Mouse (Mus musculus) MEL (cell line): ENCODE measurements around the gene Adamts16. TPM values are rescaled to one million over a fixed set of nuclear protein-coding genes. Genes with fewer than 3 reads are reported as not detected.

ENCODE experiments used
- DNase-seq: peaks from one replicate; pipeline ENCODE4 v3.0.0; 2011; ENCODE audit warnings: low read depth, low spot score
- H3K27ac ChIP-seq: 2 replicates; pipeline ENCODE4 v1.5.1; 2012; ENCODE audit warnings: low read depth, mild to moderate bottlenecking, control low read depth, low read length, moderate library complexity; ENCODE audit not compliant: control insufficient read depth
- H3K27me3 ChIP-seq, 2 experiments: fragments of 150-350 bp in 1 of 2; sonication (generic) in 1 of 2; 2 replicates each; pipeline ENCODE4 v1.6.1; 2012; ENCODE audit warnings: low read length in 2 of 2, mild to moderate bottlenecking in 2 of 2, improper control_type of control experiment in 1 of 2, moderate library complexity in 1 of 2; ENCODE audit not compliant: insufficient read depth in 2 of 2, control insufficient read depth in 1 of 2
- H3K36me3 ChIP-seq, 2 experiments: 2 replicates each; pipeline ENCODE4 v1.6.1; 2012 to 2014; ENCODE audit warnings: low read length in 2 of 2, improper control_type of control experiment in 1 of 2, inconsistent platforms in 1 of 2, mild to moderate bottlenecking in 1 of 2; ENCODE audit not compliant: insufficient read depth in 2 of 2, control insufficient read depth in 1 of 2
- H3K4me1 ChIP-seq, 2 experiments: fragments of 150-350 bp in 1 of 2; sonication (generic) in 1 of 2; 2 replicates each; pipeline ENCODE4 v1.6.1; 2012; ENCODE audit warnings: low read length in 2 of 2, improper control_type of control experiment in 1 of 2, mild to moderate bottlenecking in 1 of 2; ENCODE audit not compliant: insufficient read depth in 2 of 2, control insufficient read depth in 1 of 2
- H3K4me3 ChIP-seq, 2 experiments: fragments of 150-350 bp in 1 of 2; sonication (generic) in 1 of 2; 2 replicates each; pipeline ENCODE4 v1.5.1; 2012; ENCODE audit warnings: low read depth in 2 of 2, low read length in 2 of 2, mild to moderate bottlenecking in 2 of 2, moderate library complexity in 2 of 2, control low read depth in 1 of 2, improper control_type of control experiment in 1 of 2; ENCODE audit not compliant: control insufficient read depth in 1 of 2, insufficient read depth in 1 of 2
- H3K79me2 ChIP-seq: 2 replicates; pipeline ENCODE4 v1.6.1; 2012; ENCODE audit warnings: mild to moderate bottlenecking, low read length, moderate library complexity; ENCODE audit not compliant: control insufficient read depth, poor library complexity, insufficient read depth
- H3K9ac ChIP-seq: 2 replicates; pipeline ENCODE4 v1.6.1; 2012; ENCODE audit warnings: low read depth, mild to moderate bottlenecking, control low read depth, low read length, moderate library complexity; ENCODE audit not compliant: control insufficient read depth, poor library complexity, severe bottlenecking
- H3K9me3 ChIP-seq: fragments of 150-350 bp; sonication (generic); replicated peaks from 2 replicates; pipeline ENCODE4 v1.6.1; 2012; ENCODE audit warnings: mild to moderate bottlenecking, low read length, improper control_type of control experiment, moderate library complexity; ENCODE audit not compliant: insufficient read depth
- CHD2 ChIP-seq: IDR thresholded peaks from 2 replicates; pipeline ENCODE4 v1.6.1; 2011; ENCODE audit warnings: low read length, improper control_type of control experiment
- HCFC1 ChIP-seq: IDR thresholded peaks from 2 replicates; pipeline ENCODE4 v1.6.1; 2012; ENCODE audit warnings: low read depth, mild to moderate bottlenecking, inconsistent platforms, low read length, improper control_type of control experiment, moderate library complexity
- MAX ChIP-seq: IDR thresholded peaks from 2 replicates; pipeline ENCODE4 v1.6.1; 2011; ENCODE audit warnings: low read length, improper control_type of control experiment
- MAZ ChIP-seq: IDR thresholded peaks from 2 replicates; pipeline ENCODE4 v1.6.1; 2012; ENCODE audit warnings: low read depth, mild to moderate bottlenecking, inconsistent platforms, low read length, improper control_type of control experiment
- MEF2A ChIP-seq: IDR thresholded peaks from 2 replicates; pipeline ENCODE4 v1.6.1; 2014; ENCODE audit warnings: low read depth, mild to moderate bottlenecking, inconsistent platforms, low read length, improper control_type of control experiment; ENCODE audit not compliant: poor library complexity, insufficient replicate concordance, severe bottlenecking; ENCODE audit errors: extremely low read depth
- MYC ChIP-seq: IDR thresholded peaks from 2 replicates; pipeline ENCODE4 v1.6.1; 2011; ENCODE audit warnings: low read depth, mild to moderate bottlenecking, low read length, improper control_type of control experiment, moderate library complexity
- NELFE ChIP-seq: IDR thresholded peaks from 2 replicates; pipeline ENCODE4 v1.6.1; 2011; ENCODE audit warnings: low read depth, low read length, improper control_type of control experiment
- POLR2A ChIP-seq, 2 experiments: IDR thresholded peaks; 2 replicates each; pipeline ENCODE4 v1.6.1; 2011 to 2012; ENCODE audit warnings: low read length in 2 of 2, mild to moderate bottlenecking in 2 of 2, control low read depth in 1 of 2, improper control_type of control experiment in 1 of 2, low read depth in 1 of 2, moderate library complexity in 1 of 2; ENCODE audit not compliant: control insufficient read depth in 1 of 2, insufficient read depth in 1 of 2, poor library complexity in 1 of 2
- POLR2AphosphoS2 ChIP-seq: IDR thresholded peaks from 2 replicates; pipeline ENCODE4 v1.6.1; 2011; ENCODE audit warnings: low read length, improper control_type of control experiment
- RAD21 ChIP-seq: IDR thresholded peaks from 2 replicates; pipeline ENCODE4 v1.6.1; 2011; ENCODE audit warnings: mild to moderate bottlenecking, low read depth, low read length, improper control_type of control experiment
- RCOR1 ChIP-seq: IDR thresholded peaks from 2 replicates; pipeline ENCODE4 v1.6.1; 2012; ENCODE audit warnings: low read depth, mild to moderate bottlenecking, inconsistent platforms, low read length, improper control_type of control experiment
- SMC3 ChIP-seq: IDR thresholded peaks from 2 replicates; pipeline ENCODE4 v1.6.1; 2011; ENCODE audit warnings: low read depth, low read length, improper control_type of control experiment
- USF1 ChIP-seq: IDR thresholded peaks from 2 replicates; pipeline ENCODE4 v1.6.1; 2014; ENCODE audit warnings: low read depth, mild to moderate bottlenecking, inconsistent platforms, low read length, improper control_type of control experiment, moderate library complexity
- USF2 ChIP-seq, 2 experiments: IDR thresholded peaks; 2 replicates each; pipeline ENCODE4 v1.6.1; 2011 to 2012; ENCODE audit warnings: improper control_type of control experiment in 2 of 2, low read length in 2 of 2, borderline replicate concordance in 1 of 2, inconsistent platforms in 1 of 2, low read depth in 1 of 2, mild to moderate bottlenecking in 1 of 2; ENCODE audit not compliant: insufficient read depth in 1 of 2
- ZKSCAN1 ChIP-seq: IDR thresholded peaks from 2 replicates; pipeline ENCODE4 v1.6.1; 2012; ENCODE audit warnings: low read depth, mild to moderate bottlenecking, inconsistent platforms, low read length, improper control_type of control experiment, moderate library complexity
- ZNF384 ChIP-seq: IDR thresholded peaks from 2 replicates; pipeline ENCODE4 v1.6.1; 2012; ENCODE audit warnings: low read depth, mild to moderate bottlenecking, inconsistent platforms, low read length, improper control_type of control experiment
- polyA plus RNA-seq, 2 experiments: library from polyadenylated mRNA; stranded (reverse) in 1 of 2; unstranded in 1 of 2; fragments of >175 nt in 1 of 2; fragments of >200 nt in 1 of 2; gene quantifications; 2 replicates each; pipeline versions ENCODE4 v1.2.1 to v1.2.4; 2012; ENCODE audit warnings: low replicate concordance in 2 of 2, low read depth in 1 of 2; ENCODE audit not compliant: insufficient read length in 2 of 2, insufficient read depth in 1 of 2, missing spikeins in 1 of 2
- total RNA-seq: library from RNA; depleted of rRNA; stranded (reverse); fragments of 300-350 nt; gene quantifications from 2 replicates; pipeline ENCODE4 v1.2.3, GENCODE M21; 2012

Gene Adamts16
- total and polyA plus RNA-seq, 3 experiments, result not detected

DNA sequence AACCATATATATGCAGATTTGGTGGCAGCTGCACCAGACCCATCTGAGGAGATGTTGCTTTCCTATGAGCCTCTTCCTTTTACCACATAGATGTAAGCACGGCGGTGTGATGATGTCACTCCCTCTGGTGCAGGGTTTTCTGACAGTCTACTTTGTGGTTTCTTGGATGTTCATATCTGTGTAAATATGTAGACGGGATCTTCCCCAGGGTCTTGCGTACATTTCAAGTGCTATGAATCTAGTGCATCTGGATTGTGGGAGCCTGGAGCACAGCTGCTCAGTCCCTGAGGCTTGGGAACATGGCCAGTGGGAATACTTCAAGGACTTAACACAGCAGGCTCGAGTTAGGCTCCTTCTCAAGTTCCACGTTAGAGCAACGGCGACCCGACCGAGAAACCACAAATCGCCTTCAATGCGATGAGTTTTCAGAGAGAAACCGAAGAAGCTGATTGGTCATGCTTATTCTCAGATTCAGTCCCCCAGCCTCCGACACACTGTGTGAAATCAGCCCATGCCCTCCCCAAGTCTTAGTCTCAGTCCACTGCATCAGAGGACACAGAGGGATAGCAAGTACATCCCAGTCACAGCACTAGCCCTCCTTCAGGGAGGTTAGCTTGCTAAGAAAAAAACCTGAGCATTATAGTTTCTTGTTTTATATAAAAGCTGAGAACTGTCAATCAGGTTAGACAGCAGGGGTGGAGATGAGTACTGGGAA is 95.2 kb downstream of the Adamts16 start:
- Histone ChIP-seq H3K27me3 (no peaks in the 10 kb centered on the region), H3K4me1 (no peaks in the 10 kb centered on the region), H3K79me2 (no peaks in the 10 kb centered on the region), H3K4me3 (no peak overlapping the region), H3K9ac (no peak overlapping the region)
- DNase-seq, result no peak
- TF ChIP-seq USF1 (no peak), MAZ (no peak), USF2 (IDR thresholded peaks at IDR 0.05; ENCODE audit: borderline replicate concordance in 1 of 2, insufficient read depth in 1 of 2, low read depth in 1 of 2, low read length in 2 of 2) (no peak), CHD2 (no peak), MAX (no peak), POLR2AphosphoS2 (no peak), POLR2A (IDR thresholded peaks at IDR 0.05; ENCODE audit: control insufficient read depth in 1 of 2, insufficient read depth in 1 of 2, low read depth in 1 of 2, low read length in 2 of 2, poor library complexity in 1 of 2) (no peak), HCFC1 (no peak), MYC (no peak), ZNF384 (no peak), MEF2A (no peak), SMC3 (no peak), ZKSCAN1 (no peak), RCOR1 (no peak)
- TF ChIP-seq, all 39 proteins: peak for 0
- Histone ChIP-seq H3K36me3 (no peaks in the 10 kb centered on the region), H3K9me3 (no peaks in the 10 kb centered on the region), H3K27ac (no peak overlapping the region)

GRCm38 (mm10) chr13:70744416-70745038 is 97.1 kb downstream of the Adamts16 start:
- H3K9me3 ChIP-seq, result no peaks in the 10 kb centered on the region
- DNase-seq, result no peak

More at GRCm38 (mm10) chr13:70744416-70745038, 97.1 kb downstream of the Adamts16 start:
- no peak for TF ChIP-seq RAD21
- TF ChIP-seq SMC3, result no peak
- TF ChIP-seq HCFC1, result no peak
- TF ChIP-seq NELFE, result no peak
- Histone ChIP-seq H3K4me1 (no peaks in the 10 kb centered on the region), H3K27me3 (no peaks in the 10 kb centered on the region), H3K9ac (no peak overlapping the region), H3K36me3 (no peaks in the 10 kb centered on the region), H3K4me3 (no peak overlapping the region), H3K27ac (no peak overlapping the region), H3K79me2 (no peaks in the 10 kb centered on the region)
